Mouse (Mus musculus): Measurements from ENCODE around the gene Cchcr1. TPM values are rescaled to one million over a fixed set of nuclear protein-coding genes. Genes with fewer than 3 reads are reported as not detected.
A peak's percentile ranks its signal among the peaks of the same experiment; 100 is the strongest.

Cchcr1 gene
- polyA plus RNA-seq, 1 experiment from 2014 or later = 5.1 TPM

DNA sequence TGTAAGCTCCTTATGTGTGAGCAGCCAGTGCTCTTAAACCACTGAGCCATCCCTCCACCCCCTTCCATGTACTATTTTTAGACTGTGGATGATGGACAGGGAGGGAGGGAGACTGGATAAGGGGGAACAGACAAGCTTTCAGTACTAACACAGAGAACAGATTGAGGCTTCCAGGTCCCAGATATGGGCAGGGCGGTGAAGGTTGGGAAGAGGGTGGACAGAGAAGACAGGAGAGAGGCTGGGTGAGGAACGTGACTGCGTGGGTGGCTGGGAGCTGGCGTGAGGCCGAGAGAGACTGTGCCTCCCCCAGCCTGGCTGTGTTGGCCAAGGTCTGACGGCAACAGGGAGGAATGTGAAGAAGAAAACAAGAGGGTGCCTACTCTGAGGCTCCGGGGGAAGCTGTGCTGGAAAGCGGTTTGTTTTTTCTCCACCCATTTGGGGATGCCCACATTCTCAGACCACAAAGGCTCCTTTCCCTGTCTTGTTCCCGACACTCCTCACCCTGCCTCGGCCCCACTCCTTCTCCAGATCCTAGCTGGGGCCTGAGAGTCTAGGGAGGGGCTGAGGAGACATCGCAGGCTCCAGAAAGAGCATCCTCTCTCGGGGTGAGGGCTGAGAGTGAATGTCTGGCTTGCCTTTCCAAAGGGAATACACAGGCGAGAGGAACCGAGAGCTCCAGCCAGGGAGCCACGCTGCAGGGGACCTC lies 32.7 kb downstream of the Cchcr1 start:
- 23% methylated on average over 15 of the region's 15 CpGs for WGBS
- H3K9me3 ChIP-seq (ENCODE audit: low read length) = no peaks in the 10 kb centered on the region
- H3K27me3 ChIP-seq (replicated peaks; ENCODE audit: insufficient read depth, low read length) = no peaks in the 10 kb centered on the region
- DNase-seq (ENCODE audit: low spot score) = peak; percentile 86
- no peak overlapping the region for H3K4me3 ChIP-seq (ENCODE audit: low read depth, low read length)
- H3K4me1 ChIP-seq (ENCODE audit: insufficient read depth, low read depth, low read length) = peaks cover 13% of the 10 kb centered on the region
- H3K36me3 ChIP-seq (ENCODE audit: insufficient read depth, low read length) = no peaks in the 10 kb centered on the region
- peak overlapping the region; percentile 70 for H3K27ac ChIP-seq (ENCODE audit: low read length)
- peak; percentile 89 for ATAC-seq
- no peak for TF ChIP-seq EP300 (IDR thresholded peaks at IDR 0.05)
- TF ChIP-seq CTCF (IDR thresholded peaks at IDR 0.05) = no peak
- H3K4me2 ChIP-seq (replicated peaks; ENCODE audit: low read depth, low read length) = peak overlapping the region; percentile 32
- no peak overlapping the region for H3K9ac ChIP-seq (replicated peaks; ENCODE audit: low read depth)

DNA sequence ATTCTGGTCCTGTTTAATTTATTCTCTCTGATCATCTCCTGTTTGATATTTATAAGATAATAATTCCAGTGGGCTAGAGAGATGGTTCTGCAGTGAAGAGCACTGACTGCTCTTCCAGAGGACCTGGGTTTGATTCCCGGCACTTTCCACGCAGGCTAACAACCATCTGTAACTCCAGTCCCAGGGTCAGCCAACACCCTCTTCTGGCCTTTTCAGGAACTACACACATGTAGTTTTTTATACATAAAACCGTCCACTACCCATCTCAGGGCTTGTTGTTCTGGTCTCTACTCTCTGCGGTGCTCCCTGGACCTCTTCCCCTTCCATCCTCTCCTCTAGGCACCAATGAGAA lies 33.2 kb downstream of the Cchcr1 start:
- H3K9ac ChIP-seq (replicated peaks; ENCODE audit: low read depth) = no peak overlapping the region
- TF ChIP-seq EP300 (IDR thresholded peaks at IDR 0.05) (no peak), CTCF (IDR thresholded peaks at IDR 0.05) (peak; percentile 35; the same call in 1 of the 2 replicates)

DNA sequence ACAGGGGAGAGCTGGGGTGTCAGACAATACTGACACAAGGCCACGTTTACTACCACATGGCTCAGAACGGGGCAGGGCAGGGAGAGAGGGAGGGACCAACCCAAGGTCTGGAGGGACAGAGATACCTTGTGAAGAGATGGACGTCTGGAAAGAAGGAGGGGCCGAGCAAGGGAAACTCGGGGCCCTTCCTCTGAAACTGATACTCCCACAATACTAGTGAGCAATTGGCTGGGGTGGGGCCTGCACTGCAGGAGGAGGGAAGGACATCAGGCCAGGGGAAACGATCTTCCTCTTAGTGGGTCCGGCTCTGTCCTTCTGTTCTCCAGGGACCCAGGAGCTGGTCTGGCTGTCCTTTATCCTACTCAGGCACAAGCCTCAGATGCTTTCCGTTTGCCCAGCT lies 34.0 kb downstream of the Cchcr1 start:
- Histone ChIP-seq H3K27ac (ENCODE audit: low read length) (no peak overlapping the region), H3K36me3 (ENCODE audit: insufficient read depth, low read length) (no peaks in the 10 kb centered on the region), H3K4me1 (ENCODE audit: insufficient read depth, low read depth, low read length) (peaks cover 13% of the 10 kb centered on the region), H3K4me3 (ENCODE audit: low read depth, low read length) (no peak overlapping the region), H3K27me3 (replicated peaks; ENCODE audit: insufficient read depth, low read length) (no peaks in the 10 kb centered on the region), H3K4me2 (replicated peaks; ENCODE audit: low read depth, low read length) (no peak overlapping the region), H3K9me3 (ENCODE audit: low read length) (no peaks in the 10 kb centered on the region), H3K9ac (replicated peaks; ENCODE audit: low read depth) (no peak overlapping the region)
- TF ChIP-seq EP300 (IDR thresholded peaks at IDR 0.05) (no peak), CTCF (IDR thresholded peaks at IDR 0.05) (no peak)
- WGBS = 57% methylated on average over 8 of the region's 8 CpGs
- ATAC-seq (no peak), DNase-seq (ENCODE audit: low spot score) (no peak)

More for the DNA sequence above, 33.2 kb downstream of the Cchcr1 start:
- Histone ChIP-seq H3K4me1 (ENCODE audit: insufficient read depth, low read depth, low read length) (peaks cover 13% of the 10 kb centered on the region), H3K27me3 (replicated peaks; ENCODE audit: insufficient read depth, low read length) (no peaks in the 10 kb centered on the region), H3K9me3 (ENCODE audit: low read length) (no peaks in the 10 kb centered on the region), H3K27ac (ENCODE audit: low read length) (peak overlapping the region; percentile 70), H3K4me2 (replicated peaks; ENCODE audit: low read depth, low read length) (no peak overlapping the region), H3K4me3 (ENCODE audit: low read depth, low read length) (no peak overlapping the region), H3K36me3 (ENCODE audit: insufficient read depth, low read length) (no peaks in the 10 kb centered on the region)
- no peak for ATAC-seq
- WGBS = 97% methylated on average over 4 of the region's 4 CpGs
- no peak for DNase-seq (ENCODE audit: low spot score)

DNA sequence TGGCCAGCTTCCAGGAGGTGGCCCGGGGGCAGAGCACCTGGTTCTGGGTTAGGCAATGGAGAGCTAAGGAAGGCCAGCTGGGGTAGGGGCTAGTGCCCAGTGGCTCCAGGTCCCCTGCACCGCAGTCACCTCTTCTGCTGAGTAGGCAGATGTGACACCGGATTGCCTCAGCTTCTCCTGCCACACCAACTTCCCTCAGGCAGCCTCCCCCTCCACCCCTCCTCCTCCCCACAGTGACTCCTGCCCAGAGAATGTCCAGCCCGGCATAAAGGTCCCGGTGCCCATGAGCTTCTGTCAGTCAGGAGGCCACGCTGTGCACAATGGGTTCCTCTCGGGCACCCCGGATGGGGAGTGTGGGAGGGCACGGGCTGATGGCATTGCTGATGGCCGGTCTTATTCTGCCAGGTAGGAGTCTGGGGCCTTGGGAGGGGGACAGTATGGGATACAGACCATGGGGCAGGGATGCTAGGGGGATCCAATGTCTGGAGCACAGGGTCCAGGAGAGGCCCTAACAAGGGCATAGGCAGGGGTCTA lies 35.0 kb downstream of the Cchcr1 start, which contains the start of gene Cdsn:
TSS of gene Cdsn (plus strand) at position 248 of the 534 bp plus-strand sequence.
- no peak for ATAC-seq
- Histone ChIP-seq H3K36me3 (ENCODE audit: insufficient read depth, low read length) (no peaks in the 10 kb centered on the region), H3K9me3 (ENCODE audit: low read length) (no peaks in the 10 kb centered on the region), H3K4me2 (replicated peaks; ENCODE audit: low read depth, low read length) (no peak within 1 kb of the TSS), H3K4me1 (ENCODE audit: insufficient read depth, low read depth, low read length) (peaks cover 13% of the 10 kb centered on the region), H3K27ac (ENCODE audit: low read length) (no peak within 1 kb of the TSS), H3K4me3 (ENCODE audit: low read depth, low read length) (no peak within 1 kb of the TSS), H3K9ac (replicated peaks; ENCODE audit: low read depth) (no peak within 1 kb of the TSS), H3K27me3 (replicated peaks; ENCODE audit: insufficient read depth, low read length) (no peaks in the 10 kb centered on the region)
- no peak for TF ChIP-seq EP300 (IDR thresholded peaks at IDR 0.05)
- DNase-seq (ENCODE audit: low spot score) = no peak
- WGBS = 81% methylated on average over 10 of the region's 10 CpGs

DNA sequence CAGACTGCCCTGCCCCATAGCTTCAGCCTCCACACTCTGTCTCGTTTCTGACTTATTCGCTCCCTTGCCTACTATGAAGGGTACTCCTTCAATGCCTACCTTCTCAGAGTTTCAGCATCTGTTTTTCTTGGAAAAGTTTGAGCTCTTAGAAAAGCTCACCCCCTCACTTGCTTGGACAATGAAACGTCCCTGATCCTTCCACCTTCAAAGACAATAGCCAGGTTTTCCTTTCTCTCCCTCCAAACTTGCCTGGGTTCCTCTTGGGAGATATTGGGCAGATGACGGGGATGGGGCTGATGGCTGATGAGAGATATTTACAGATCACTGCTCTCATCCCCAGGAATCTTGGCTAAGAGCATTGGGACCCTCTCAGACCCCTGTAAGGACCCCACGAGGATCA lies 37.4 kb downstream of the Cchcr1 start:
- H3K27ac ChIP-seq (ENCODE audit: low read length) = no peak overlapping the region
- H3K9ac ChIP-seq (replicated peaks; ENCODE audit: low read depth) = no peak overlapping the region
- no peaks in the 10 kb centered on the region for H3K9me3 ChIP-seq (ENCODE audit: low read length)
- ATAC-seq = no peak
- TF ChIP-seq EP300 (IDR thresholded peaks at IDR 0.05) = no peak
- no peak for TF ChIP-seq CTCF (IDR thresholded peaks at IDR 0.05)
- no peaks in the 10 kb centered on the region for H3K36me3 ChIP-seq (ENCODE audit: insufficient read depth, low read length)
- H3K27me3 ChIP-seq (replicated peaks; ENCODE audit: insufficient read depth, low read length) = no peaks in the 10 kb centered on the region
- H3K4me3 ChIP-seq (ENCODE audit: low read depth, low read length) = no peak overlapping the region
- H3K4me1 ChIP-seq (ENCODE audit: insufficient read depth, low read depth, low read length) = peaks cover 5% of the 10 kb centered on the region
- no peak overlapping the region for H3K4me2 ChIP-seq (replicated peaks; ENCODE audit: low read depth, low read length)
- no peak for DNase-seq (ENCODE audit: low spot score)
- WGBS = 76% methylated on average over 5 of the region's 5 CpGs

DNA sequence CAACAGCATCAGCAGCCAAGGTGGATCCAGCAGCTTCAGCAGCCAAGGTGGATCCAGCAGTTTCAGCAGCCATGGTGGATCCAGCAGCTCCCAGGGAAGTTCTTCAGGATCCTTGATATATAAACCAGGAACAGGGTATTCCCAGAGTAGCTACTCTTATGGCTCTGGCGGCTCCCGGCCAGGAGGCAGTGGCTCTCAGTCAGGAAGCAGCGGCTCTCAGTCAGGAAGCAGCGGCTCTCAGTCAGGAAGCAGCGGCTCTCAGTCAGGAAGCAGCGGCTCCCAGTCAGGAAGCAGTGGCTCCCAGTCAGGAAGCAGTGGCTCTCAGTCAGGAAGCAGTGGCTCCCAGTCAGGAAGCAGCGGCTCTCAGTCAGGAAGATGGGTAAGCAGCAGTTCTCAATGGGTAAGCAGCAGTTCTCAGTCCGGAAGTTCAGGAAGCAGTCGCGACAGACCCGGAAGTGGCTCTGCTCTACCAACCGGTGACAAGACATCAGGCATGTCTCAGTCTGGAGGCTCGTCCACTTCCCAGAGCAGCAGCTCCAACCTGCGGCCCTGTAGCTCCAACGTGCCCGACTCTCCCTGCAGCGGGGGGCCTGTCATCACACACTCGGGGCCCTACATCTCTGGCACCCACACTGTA lies 38.0 kb downstream of the Cchcr1 start:
- Histone ChIP-seq H3K9me3 (ENCODE audit: low read length) (no peaks in the 10 kb centered on the region), H3K9ac (replicated peaks; ENCODE audit: low read depth) (no peak overlapping the region), H3K4me3 (ENCODE audit: low read depth, low read length) (no peak overlapping the region), H3K27me3 (replicated peaks; ENCODE audit: insufficient read depth, low read length) (no peaks in the 10 kb centered on the region), H3K27ac (ENCODE audit: low read length) (no peak overlapping the region), H3K4me1 (ENCODE audit: insufficient read depth, low read depth, low read length) (peaks cover 4% of the 10 kb centered on the region), H3K4me2 (replicated peaks; ENCODE audit: low read depth, low read length) (no peak overlapping the region), H3K36me3 (ENCODE audit: insufficient read depth, low read length) (no peaks in the 10 kb centered on the region)
- ATAC-seq = no peak
- no peak for DNase-seq (ENCODE audit: low spot score)
- 87% methylated on average over 17 of the region's 18 CpGs for WGBS
- TF ChIP-seq CTCF (IDR thresholded peaks at IDR 0.05) = no peak
- no peak for TF ChIP-seq EP300 (IDR thresholded peaks at IDR 0.05)

Measured in lung, postnatal 0 days (tissue).